Mouse (Mus musculus) ES-E14 (cell line): ENCODE data around the gene Tysnd1. TPM values are rescaled to one million over a fixed set of nuclear protein-coding genes. Genes with fewer than 3 reads are reported as not detected.

Experiments used
- DNase-seq: peaks from one replicate; pipeline ENCODE4 v3.0.0-alpha.2; 2013; ENCODE audit warnings: low read depth, low spot score
- H3K27ac ChIP-seq: 2 replicates; pipeline ENCODE4 v1.5.1; 2012; ENCODE audit warnings: low read depth, mild to moderate bottlenecking, low read length, moderate library complexity, mixed read lengths; ENCODE audit not compliant: poor library complexity, insufficient read depth, severe bottlenecking
- H3K36me3 ChIP-seq: 2 replicates; pipeline ENCODE4 v1.6.1; 2012; ENCODE audit warnings: mild to moderate bottlenecking, low read length, moderate library complexity, mixed read lengths; ENCODE audit not compliant: control insufficient read depth, poor library complexity, insufficient read depth, severe bottlenecking
- H3K4me1 ChIP-seq, 2 experiments: fragments of 150-350 bp in 1 of 2; sonication (generic) in 1 of 2; 2 replicates each; pipeline ENCODE4 v1.6.1; 2012; ENCODE audit warnings: low read length in 2 of 2, mild to moderate bottlenecking in 1 of 2, mixed read lengths in 1 of 2; ENCODE audit not compliant: control insufficient read depth in 2 of 2, insufficient read depth in 2 of 2, poor library complexity in 1 of 2
- H3K4me3 ChIP-seq, 2 experiments: fragments of 150-350 bp in 1 of 2; sonication (generic) in 1 of 2; 2 replicates each; pipeline ENCODE4 v1.5.1; 2012; ENCODE audit warnings: low read length in 2 of 2, low read depth in 1 of 2, mild to moderate bottlenecking in 1 of 2, mixed read lengths in 1 of 2; ENCODE audit not compliant: insufficient read depth in 1 of 2, poor library complexity in 1 of 2, severe bottlenecking in 1 of 2
- H3K9ac ChIP-seq: 2 replicates; pipeline ENCODE4 v1.6.1; 2012; ENCODE audit warnings: low read depth, mild to moderate bottlenecking, low read length, mixed read lengths; ENCODE audit not compliant: poor library complexity, insufficient read depth, severe bottlenecking
- H3K9me3 ChIP-seq: fragments of 150-350 bp; sonication (generic); 2 replicates; pipeline ENCODE4 v1.6.1; 2012; ENCODE audit warnings: low read depth, mild to moderate bottlenecking, low read length; ENCODE audit not compliant: control insufficient read depth, insufficient read depth
- CHD2 ChIP-seq: IDR thresholded peaks from 2 replicates; pipeline ENCODE4 v1.6.1; 2014; ENCODE audit warnings: mild to moderate bottlenecking, low read depth, low read length, inconsistent platforms
- HCFC1 ChIP-seq: IDR thresholded peaks from 2 replicates; pipeline ENCODE4 v1.6.1; 2012; ENCODE audit warnings: low read length, inconsistent platforms, borderline replicate concordance; ENCODE audit not compliant: insufficient read depth
- MAFK ChIP-seq: IDR thresholded peaks from 2 replicates; pipeline ENCODE4 v1.6.1; 2014; ENCODE audit warnings: mild to moderate bottlenecking, low read depth, low read length, inconsistent platforms; ENCODE audit not compliant: insufficient read depth
- ZC3H11A ChIP-seq: IDR thresholded peaks from 2 replicates; pipeline ENCODE4 v1.6.1; 2012; ENCODE audit warnings: low read depth, mild to moderate bottlenecking, inconsistent platforms, low read length, borderline replicate concordance
- ZNF384 ChIP-seq: IDR thresholded peaks from 2 replicates; pipeline ENCODE4 v1.6.1; 2012; ENCODE audit warnings: low read depth, low read length, inconsistent platforms
- in situ Hi-C, 2 experiments: fragments of 600-800 bp; cut with MboI; formaldehyde crosslinking; loops; one replicate each; pipeline ENCODE4 v1.15.1; 2025; ENCODE audit warnings: low sequenced_read_pairs in 2 of 2, inconsistent platforms in 1 of 2; ENCODE audit not compliant: unreplicated experiment in 2 of 2
- total RNA-seq: library from RNA; depleted of rRNA; stranded (reverse); fragments of 300-350 nt; gene quantifications from 2 replicates; pipeline ENCODE4 v1.2.3, GENCODE M21; 2012

The Tysnd1 gene
- total RNA-seq, 1 experiment: 33.5 TPM

DNA sequence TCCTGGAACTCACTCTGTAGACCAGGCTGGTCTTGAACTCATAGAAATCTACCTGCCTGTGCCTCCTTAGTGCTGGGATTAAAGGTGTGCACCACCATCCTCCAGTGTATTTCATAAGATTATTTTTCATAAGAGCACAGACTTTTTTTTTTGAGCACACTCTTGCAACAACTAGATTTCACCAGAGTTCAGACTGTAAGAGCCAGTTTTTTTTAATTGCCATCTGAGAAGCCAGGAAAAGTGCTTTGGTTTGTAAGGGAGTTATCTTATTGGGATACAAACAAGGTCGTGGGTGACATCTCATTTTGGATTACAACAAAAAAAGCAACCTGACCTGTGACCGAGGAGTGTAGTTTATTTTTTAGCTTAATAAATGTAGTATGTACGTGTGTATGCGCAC lies 41.2 kb upstream of the Tysnd1 start:
- Histone ChIP-seq H3K9ac (no peak overlapping the region), H3K4me1 (peaks cover 2 to 3% of the 10 kb centered on the region in 2 experiments; a peak in 1 of 4 replicates), H3K27ac (no peak overlapping the region), H3K9me3 (no peaks in the 10 kb centered on the region), H3K36me3 (peaks cover 14% of the 10 kb centered on the region), H3K4me3 (no peak overlapping the region)
- DNase-seq: no peak
- in situ Hi-C loops: no loop called here
- TF ChIP-seq MAFK (no peak), ZC3H11A (no peak), ZNF384 (no peak), HCFC1 (no peak), CHD2 (no peak)

DNA sequence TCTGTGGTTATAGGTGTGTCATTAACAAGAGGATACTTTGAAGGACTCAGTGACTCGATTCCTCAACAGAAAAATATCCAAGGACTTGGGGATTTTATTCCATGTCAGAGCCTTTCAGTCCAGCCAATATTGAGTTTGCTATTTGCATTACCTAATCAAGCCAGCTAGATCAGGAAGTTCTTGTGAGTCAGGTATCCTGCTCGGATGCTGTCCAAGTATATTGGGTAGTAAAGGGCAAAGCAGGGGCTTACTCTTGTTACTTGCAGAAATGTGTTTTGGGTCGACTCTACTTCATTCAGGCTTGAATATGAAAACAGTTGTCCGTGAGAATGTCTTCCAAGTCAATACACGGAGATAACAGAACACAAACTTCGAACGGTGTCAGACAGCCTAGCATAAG lies 40.6 kb upstream of the Tysnd1 start:
- no peak overlapping the region for H3K27ac ChIP-seq
- H3K9ac ChIP-seq: no peak overlapping the region
- DNase-seq: no peak
- H3K4me3 ChIP-seq: no peak overlapping the region
- H3K9me3 ChIP-seq: no peaks in the 10 kb centered on the region
- peaks cover 20% of the 10 kb centered on the region for H3K36me3 ChIP-seq
- in situ Hi-C loops: no loop called here
- TF ChIP-seq MAFK (no peak), HCFC1 (no peak), ZC3H11A (no peak), CHD2 (no peak), ZNF384 (no peak)
- H3K4me1 ChIP-seq: peaks cover 2 to 3% of the 10 kb centered on the region in 2 experiments; a peak in 1 of 4 replicates

DNA sequence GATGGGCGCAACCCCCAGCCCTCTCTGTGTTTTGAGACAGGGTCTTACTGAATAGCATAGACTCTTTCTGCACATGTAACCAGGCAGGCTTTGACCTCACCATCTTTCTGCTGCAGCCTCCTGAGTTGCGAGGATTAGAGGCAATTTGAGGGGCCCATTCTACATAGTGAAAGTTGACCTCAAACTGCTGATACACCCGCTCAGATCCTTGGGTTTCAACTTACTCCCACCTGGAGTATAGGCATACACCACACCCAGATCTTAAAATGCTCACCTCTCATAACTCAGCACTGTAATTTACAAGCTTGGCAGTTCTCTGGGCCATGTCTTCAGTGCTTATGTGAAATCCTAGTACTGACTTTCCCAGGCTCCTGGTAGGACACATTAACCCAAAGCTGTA lies 40.1 kb upstream of the Tysnd1 start:
- in situ Hi-C loops: no loop called here
- H3K27ac ChIP-seq: no peak overlapping the region
- peaks cover 2 to 3% of the 10 kb centered on the region in 2 experiments; a peak in 1 of 4 replicates for H3K4me1 ChIP-seq
- no peak overlapping the region for H3K4me3 ChIP-seq
- TF ChIP-seq CHD2: no peak
- TF ChIP-seq ZNF384: no peak
- no peak for TF ChIP-seq MAFK
- TF ChIP-seq HCFC1: no peak
- TF ChIP-seq ZC3H11A: no peak
- DNase-seq: no peak
- H3K36me3 ChIP-seq: peaks cover 25% of the 10 kb centered on the region
- H3K9me3 ChIP-seq: no peaks in the 10 kb centered on the region
- H3K9ac ChIP-seq: no peak overlapping the region

DNA sequence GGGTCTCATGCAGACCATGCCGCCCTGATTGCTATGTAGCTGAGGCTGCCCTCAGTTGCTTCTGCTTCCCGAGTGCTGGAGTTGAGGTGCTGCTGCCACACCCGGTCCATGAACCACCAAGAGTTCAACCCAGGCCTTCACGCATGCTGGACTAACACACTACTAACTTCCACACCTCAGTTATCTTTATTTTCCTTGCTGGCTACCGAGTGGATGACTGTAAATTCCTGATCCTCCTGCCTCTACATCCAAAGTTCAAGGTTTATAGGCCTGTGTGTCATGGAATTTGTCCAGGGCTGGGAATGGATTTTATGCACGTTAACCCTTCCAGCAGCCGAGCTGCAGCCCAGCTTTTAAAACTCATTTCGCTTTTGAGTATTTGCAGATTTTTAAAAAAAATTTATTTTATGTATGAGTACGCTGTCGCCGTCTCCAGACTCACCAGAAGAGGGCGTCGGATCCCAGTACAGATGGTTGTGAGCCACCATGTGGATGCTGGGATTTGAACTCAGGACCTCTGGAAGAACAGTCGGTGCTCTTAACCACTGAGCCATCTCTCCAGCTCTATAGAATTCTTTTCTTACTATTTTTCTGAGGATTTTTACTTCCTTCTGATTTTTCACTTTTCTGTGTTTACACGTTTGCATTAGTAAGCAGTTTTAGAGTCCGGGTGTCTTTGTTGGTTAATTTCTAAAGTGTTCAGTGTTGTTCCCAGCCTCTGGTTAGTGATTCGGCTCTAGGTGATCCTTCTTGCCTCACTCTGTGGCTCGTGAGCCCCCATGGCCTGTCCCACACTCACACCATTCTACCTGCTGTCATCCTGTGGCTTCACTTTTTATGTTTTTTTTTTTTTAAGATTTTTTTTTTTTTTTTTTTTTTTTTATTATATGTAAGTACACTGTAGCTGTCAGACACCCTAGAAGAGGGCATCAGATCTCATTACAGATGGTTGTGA lies 38.1 kb upstream of the Tysnd1 start:
- TF ChIP-seq MAFK: 0 out of 2 replicates have a peak, but pooled peaks have one; percentile 23
- TF ChIP-seq ZNF384: no peak
- H3K9me3 ChIP-seq: no peaks in the 10 kb centered on the region
- H3K4me3 ChIP-seq: no peak overlapping the region
- H3K4me1 ChIP-seq: no peaks in the 10 kb centered on the region
- H3K27ac ChIP-seq: no peak overlapping the region
- H3K9ac ChIP-seq: no peak overlapping the region
- DNase-seq: no peak
- in situ Hi-C loops: no loop called here
- H3K36me3 ChIP-seq: peaks cover 35% of the 10 kb centered on the region

DNA sequence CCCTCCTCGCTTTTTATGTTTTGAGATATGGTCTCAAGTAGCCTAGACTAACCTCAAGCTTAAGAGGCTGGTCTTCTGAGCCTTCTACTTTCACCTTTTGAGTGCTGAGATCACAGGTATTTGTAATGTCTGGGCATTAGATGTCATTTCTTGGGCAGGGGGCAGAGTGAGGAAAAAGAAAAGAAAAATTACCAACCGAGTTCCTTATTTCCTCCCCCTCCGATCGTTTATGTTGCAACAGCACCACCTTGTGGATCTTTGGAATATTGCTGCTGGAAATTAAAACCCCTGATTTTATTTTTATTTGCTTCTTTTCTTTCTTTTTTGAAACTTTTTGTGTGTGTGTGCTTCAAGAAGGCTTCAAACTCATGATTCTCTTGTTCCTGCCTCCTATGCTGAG lies 37.3 kb upstream of the Tysnd1 start:
- Histone ChIP-seq H3K27ac (no peak overlapping the region), H3K4me3 (no peak overlapping the region), H3K36me3 (peaks cover 43% of the 10 kb centered on the region), H3K4me1 (no peaks in the 10 kb centered on the region), H3K9me3 (no peaks in the 10 kb centered on the region), H3K9ac (no peak overlapping the region)
- DNase-seq: no peak
- in situ Hi-C loops: no loop called here
- no peak for TF ChIP-seq HCFC1
- TF ChIP-seq ZC3H11A: peak; percentile 64; the same call in 1 of the 2 replicates
